Mouse (Mus musculus): Measurements from ENCODE around the gene Sulf2. TPM values are rescaled to one million over a fixed set of nuclear protein-coding genes. Genes with fewer than 3 reads are reported as not detected.

The Sulf2 gene
- total RNA-seq, 2 experiments from 2014 or later, result 47.4 to 72.6 TPM

DNA sequence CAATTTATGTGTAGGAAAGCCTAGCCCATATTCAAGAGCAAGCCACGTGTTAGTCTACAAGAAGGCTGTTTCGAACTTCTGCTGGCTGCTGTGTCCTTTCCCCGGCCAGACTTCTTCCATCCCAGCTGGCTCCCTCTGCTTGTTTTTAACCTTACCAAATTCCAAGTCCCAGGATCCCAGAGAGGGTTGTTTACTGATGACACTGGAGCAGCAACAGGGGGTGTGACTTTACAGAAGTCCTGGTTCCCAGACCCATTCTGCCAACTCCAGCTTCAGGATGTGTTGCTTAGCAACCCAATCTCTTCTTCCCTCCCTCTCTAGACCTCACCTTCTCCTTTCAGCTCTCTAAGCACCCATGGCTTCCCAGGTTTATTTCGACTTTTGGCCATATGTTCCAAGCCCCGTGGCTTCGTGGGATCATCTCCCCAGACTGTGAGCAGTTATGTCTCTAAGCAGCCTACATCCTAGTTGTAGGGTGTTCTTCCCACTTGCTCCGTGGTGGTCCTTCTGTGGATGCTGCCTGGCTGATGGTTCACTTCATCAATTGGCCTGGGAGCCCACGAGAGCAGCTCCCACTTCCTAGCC lies 20.2 kb upstream of the Sulf2 start:
- no peak for ATAC-seq (ENCODE audit: poor library complexity, severe bottlenecking)

DNA sequence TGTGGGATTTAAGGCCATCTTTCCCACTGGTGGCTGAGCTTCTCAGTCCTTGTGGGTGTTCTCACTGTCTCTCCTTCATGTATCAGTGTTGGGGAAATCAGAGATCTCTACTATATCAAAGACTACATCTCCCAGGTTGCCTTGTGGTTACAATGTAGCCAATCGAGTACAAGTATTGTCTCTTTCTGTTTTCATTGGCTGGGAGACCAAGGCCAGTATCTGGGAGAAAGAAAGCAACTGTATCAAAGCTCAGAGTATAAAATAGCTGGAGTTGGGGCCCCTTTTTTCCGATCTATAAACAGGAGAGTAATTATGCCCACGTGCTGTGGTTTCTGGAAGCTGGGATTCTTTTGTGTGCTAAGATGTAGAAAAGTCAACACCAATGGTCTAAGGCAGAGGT lies 19.7 kb upstream of the Sulf2 start:
- ATAC-seq (ENCODE audit: poor library complexity, severe bottlenecking), result no peak

DNA sequence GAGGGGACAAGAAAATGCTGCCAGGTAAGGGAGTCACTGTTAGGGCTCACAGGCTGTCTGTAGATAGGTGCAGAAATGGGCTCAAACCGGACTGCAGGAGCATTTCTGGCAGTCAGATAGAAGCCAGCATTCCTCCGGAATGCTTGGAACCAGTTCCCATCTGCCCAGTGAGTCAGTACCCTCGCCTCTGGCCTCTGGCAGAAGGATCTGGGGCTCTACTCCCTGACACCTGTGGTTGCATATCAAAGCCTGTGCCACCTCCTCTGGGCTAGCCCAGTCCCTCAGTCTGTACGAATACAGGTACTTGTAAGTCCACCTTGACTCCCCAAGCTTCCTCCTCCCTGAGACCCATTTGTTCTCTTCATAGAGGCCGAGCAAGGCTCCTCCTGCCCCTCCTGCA lies 17.7 kb upstream of the Sulf2 start:
- no peak for ATAC-seq (ENCODE audit: poor library complexity, severe bottlenecking)

GRCm38 (mm10) chr2:166170173-166170572 lies 14.7 kb upstream of the Sulf2 start:
- ATAC-seq (ENCODE audit: poor library complexity, severe bottlenecking), result no peak

DNA sequence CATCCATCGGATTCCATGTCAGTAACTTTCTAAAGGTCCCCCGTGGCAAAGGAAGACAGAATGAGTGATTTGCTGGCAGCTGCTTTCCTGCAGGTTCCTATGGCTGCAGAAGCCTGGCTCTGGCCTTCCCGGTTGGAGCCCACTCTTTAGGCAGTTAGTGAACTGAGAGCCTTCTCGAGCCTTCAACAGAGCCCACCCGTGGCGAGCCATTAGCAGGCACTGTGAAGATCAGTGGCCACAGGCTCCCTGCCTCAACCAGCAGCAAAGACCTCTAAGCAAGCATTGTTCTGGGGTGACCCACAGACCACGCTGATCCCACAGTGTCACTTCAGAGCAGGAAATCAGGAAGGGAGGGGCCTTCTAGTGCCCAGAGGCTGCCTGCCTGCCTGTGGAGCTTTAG lies 13.4 kb upstream of the Sulf2 start:
- no peak for ATAC-seq (ENCODE audit: poor library complexity, severe bottlenecking)

- no peak for ATAC-seq (ENCODE audit: poor library complexity, severe bottlenecking)
These were observed 11.9 kb upstream of the Sulf2 start for GRCm38 (mm10) chr2:166167387-166167786.

DNA sequence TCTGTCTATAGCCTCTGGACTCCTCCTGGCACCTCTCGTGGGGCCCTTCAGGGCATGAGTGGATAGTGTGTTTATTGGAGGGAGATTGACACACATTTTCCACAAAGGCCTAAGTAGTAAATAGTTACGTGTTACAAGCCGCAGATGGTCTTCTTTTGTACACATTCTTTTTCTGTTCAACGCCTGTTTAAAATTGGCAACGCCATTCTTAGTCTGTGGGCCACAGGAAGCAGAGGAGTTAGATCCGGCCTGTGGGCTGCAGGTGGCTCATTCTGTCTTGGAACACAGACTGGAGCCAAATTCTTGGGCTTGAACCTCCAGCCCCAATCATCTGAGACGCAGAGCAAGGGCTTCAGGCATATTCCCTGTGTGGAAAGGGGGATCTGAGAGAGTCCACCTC lies 9.9 kb upstream of the Sulf2 start:
- ATAC-seq (ENCODE audit: poor library complexity, severe bottlenecking), result no peak

GRCm38 (mm10) chr2:166164601-166165000 lies 9.1 kb upstream of the Sulf2 start:
- peak; percentile 77 for ATAC-seq (ENCODE audit: poor library complexity, severe bottlenecking)

GRCm38 (mm10) chr2:166163917-166164316 lies 8.5 kb upstream of the Sulf2 start:
- no peak for ATAC-seq (ENCODE audit: poor library complexity, severe bottlenecking)

- ATAC-seq (ENCODE audit: poor library complexity, severe bottlenecking), result no peak
These were observed 7.8 kb upstream of the Sulf2 start for GRCm38 (mm10) chr2:166163252-166163651.

DNA sequence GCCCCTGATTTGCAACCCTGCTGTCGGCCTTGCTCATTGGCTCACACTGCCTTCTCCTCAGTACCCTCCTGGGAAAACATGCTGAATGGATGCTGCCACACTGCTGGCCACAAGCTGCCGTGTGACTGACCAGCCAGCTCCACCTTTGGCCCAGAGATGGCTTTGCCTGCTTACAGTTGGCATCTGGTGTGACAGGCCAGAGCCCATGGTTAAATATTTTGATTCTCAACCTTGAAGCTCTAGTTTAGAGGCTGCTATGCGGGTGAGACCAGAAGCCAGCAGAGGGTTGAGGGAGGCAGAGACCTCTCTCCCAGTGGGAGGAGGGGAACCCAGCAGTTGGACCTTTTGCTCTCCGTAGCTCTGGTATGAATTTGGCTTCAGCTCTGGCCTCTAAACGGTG lies 6.7 kb upstream of the Sulf2 start:
- ATAC-seq (ENCODE audit: poor library complexity, severe bottlenecking), result no peak

DNA sequence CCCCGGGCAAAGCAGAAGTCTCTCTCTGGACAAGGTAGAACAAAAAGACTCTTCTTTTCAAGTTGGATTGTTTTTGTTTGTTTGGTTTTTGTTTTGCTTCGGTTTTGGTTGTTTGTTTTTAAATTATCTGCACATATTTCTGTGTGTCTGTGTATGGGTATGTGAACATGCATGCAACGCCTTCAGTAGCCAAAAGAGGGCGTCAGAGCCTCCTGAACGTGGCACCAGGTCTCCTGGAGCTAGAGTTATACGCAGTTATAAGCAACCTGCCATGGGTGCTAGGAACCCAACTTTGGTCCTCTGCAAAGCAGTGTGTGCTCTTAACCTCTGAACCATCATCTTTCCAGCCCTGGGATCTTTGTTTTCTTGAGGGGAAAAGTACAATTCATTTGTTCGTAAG lies 3.8 kb upstream of the Sulf2 start:
- no peak for ATAC-seq (ENCODE audit: poor library complexity, severe bottlenecking)

- no peak for ATAC-seq (ENCODE audit: poor library complexity, severe bottlenecking)
These were observed 2.5 kb upstream of the Sulf2 start for GRCm38 (mm10) chr2:166157767-166158561.

DNA sequence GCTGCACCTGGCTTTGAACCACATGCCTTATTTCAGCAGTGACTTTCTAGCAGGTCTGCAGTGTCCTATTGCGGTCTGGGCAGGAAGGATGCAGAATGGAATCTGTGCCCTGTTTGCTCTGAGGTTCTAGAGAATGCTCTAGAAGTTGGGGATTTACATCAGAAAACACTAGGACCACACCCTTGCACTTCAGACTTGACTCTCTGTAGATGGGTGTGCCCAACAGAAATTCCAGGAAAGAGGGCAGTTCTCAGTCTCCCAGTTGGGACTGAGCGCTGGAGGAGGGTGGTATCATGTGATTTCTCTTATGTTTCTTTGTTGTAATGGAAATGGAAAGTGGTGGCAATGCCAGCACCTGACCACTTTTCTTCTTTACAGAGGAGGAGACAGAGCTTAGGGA lies 1.7 kb upstream of the Sulf2 start:
- ATAC-seq (ENCODE audit: poor library complexity, severe bottlenecking), result no peak

DNA sequence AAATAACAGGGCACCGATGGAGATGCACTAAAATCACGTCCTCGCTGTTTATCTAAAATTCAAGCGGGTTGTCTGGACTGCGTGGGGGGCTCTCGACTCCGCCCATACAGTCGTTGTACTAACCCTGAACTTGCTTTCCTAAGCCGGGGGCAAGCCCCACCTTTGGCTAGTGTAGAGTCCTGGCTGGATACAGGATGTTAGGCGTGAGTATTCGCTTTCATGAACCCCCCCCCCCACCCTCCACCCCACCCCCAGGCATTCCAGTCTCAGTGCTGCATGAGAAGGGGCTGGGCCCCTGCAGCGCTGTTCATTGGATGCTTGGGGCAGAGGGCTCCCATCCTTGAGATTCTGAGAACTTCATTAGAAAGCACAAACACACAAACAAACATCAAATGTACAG lies 659 bp upstream of the Sulf2 start:
- ATAC-seq (ENCODE audit: poor library complexity, severe bottlenecking), result no peak

GRCm38 (mm10) chr2:166154749-166155453 lies 562 bp downstream of the Sulf2 start:
- peak; percentile 35 for ATAC-seq (ENCODE audit: poor library complexity, severe bottlenecking)

DNA sequence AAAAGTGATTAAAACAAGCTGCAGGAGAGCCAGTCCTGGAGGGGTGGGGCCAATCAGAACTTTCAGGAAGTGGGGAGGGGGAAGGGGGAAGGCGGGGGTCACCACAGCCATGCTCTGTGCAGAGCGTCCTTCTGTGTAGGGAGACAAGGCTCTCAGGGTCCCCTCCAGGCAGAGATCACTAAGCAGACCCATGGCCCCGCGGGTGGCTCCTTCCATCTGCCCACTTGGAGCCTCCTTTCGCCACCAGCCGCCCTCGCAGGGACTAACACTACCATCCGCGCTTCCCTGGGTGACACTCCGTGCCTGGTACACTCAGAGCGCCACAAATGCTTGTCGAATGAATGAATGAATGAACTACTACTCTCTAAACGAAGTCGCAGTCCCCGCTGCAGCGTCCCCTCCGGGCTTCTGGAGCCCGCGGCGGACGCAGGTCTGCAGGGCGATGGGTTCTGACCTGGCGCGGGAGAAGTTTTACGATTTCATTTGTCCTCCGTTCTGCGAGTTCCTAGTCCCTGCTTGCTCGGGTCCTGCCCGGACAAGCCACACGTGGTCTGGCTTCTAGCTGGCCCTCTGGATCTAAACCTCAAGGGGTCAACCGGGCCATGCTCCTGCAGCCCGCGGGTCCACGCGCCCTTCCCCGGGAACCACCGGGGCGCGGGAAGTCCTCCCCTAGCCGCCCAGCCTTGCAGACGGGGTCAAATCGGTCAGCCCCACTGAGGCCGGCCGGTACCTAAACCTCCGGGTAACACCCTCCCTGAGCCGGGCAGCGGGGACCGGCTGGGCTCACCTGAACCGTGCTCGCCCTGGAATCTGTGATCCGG lies 1.4 kb downstream of the Sulf2 start:
- 0 out of 2 replicates have a peak, but pooled peaks have one; percentile 20 for ATAC-seq (ENCODE audit: poor library complexity, severe bottlenecking)

DNA sequence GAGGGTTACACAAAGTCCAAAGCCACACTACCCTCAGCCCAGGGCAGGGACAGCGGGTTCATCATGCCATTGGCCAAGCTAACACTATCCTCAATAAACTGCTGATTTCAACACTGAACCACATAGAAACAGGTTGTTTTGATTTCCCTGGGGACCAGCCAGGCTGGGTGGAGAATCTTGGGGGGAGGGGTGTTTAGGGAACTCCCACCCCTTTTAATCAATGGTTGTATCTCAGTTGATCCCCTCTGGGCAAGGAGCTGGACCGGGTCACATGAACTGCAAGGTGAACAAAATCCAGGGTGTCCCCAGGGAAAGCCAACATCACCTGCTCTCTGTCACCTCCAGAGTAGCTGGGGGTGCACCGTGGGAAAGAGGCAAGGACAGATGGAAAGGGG lies 2.1 kb downstream of the Sulf2 start:
- no peak for ATAC-seq (ENCODE audit: poor library complexity, severe bottlenecking)

DNA sequence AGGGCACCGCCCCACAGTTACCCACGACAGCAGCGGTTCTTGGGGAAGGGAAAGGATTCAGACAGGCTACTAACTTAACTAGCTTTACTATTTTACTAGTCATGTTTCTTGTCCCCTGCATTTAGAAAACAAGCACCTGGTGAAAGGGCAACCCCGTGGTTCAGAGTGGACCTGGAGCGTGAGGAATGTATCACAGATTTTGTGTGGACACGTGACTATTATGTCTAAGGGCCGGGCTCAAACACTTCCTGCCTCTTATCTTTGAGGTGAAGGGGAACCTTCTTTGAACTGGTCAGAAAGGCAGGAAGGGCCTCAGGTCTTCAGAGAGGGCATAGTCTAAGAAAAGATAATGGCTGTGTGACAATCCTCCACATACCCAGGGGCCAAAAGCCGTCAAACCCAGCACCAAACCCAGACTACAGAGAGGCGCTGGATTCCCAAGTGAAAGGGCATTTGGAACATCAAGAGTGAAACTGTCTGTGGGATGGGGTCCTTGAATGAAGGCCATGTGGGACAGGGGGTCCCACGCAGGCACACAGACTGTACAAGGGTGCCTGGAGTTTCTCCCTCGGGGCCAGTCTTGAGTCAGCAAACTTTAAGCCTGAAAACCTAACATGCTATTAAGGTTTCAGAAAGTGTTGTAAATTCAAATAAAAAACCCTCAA lies 2.6 kb downstream of the Sulf2 start:
- ATAC-seq (ENCODE audit: poor library complexity, severe bottlenecking), result peak; percentile 28; the same call in 1 of the 2 replicates

All from megakaryocyte, adult 5-6 weeks (primary cell).